Mouse (Mus musculus) myocyte (in vitro differentiated cells): ENCODE measurements at regions not wholly inside any gene's neighbourhood (a gene's known extent, or its start where the extent isn't known, plus 50 kb on each side); places are given as distances from the start of the nearest gene placed in this dataset.

Source experiments
- CEBPB ChIP-seq: IDR thresholded peaks from 2 replicates; pipeline ENCODE4 v1.6.1; 2011; ENCODE audit warnings: mild to moderate bottlenecking, moderate library complexity; ENCODE audit not compliant: poor library complexity, insufficient read depth, severe bottlenecking
- E2F4 ChIP-seq: IDR thresholded peaks from one replicate; pipeline ENCODE4 v1.6.1; 2011; ENCODE audit warnings: mild to moderate bottlenecking, control low read depth, moderate library complexity; ENCODE audit not compliant: insufficient read depth
- MAX ChIP-seq: IDR thresholded peaks from one replicate; pipeline ENCODE4 v1.6.1; 2011; ENCODE audit warnings: low read depth, mild to moderate bottlenecking, control low read depth
- MYOD1 ChIP-seq, 3 experiments: IDR thresholded peaks; one replicate each; pipeline ENCODE4 v1.6.1; 2011; ENCODE audit warnings: control low read depth in 2 of 3, low read depth in 2 of 3, mild to moderate bottlenecking in 2 of 3, moderate library complexity in 1 of 3; ENCODE audit not compliant: insufficient read length in 2 of 3, control insufficient read depth in 1 of 3
- MYOG ChIP-seq, 3 experiments: IDR thresholded peaks; one replicate each; pipeline ENCODE4 v1.6.1; 2011; ENCODE audit warnings: control low read depth in 2 of 3, low read depth in 2 of 3, mild to moderate bottlenecking in 2 of 3; ENCODE audit not compliant: insufficient read length in 2 of 3, control insufficient read depth in 1 of 3, insufficient read depth in 1 of 3
- POLR2A ChIP-seq: IDR thresholded peaks from one replicate; pipeline ENCODE4 v1.6.1; 2011; ENCODE audit warnings: low read depth, mild to moderate bottlenecking, control low read depth, moderate library complexity; ENCODE audit not compliant: insufficient read length
- POLR2AphosphoS2 ChIP-seq: IDR thresholded peaks from one replicate; pipeline ENCODE4 v1.6.1; 2011; ENCODE audit warnings: low read depth, control low read depth; ENCODE audit not compliant: insufficient read length
- REST ChIP-seq: IDR thresholded peaks from one replicate; pipeline ENCODE4 v1.6.1; 2011; ENCODE audit warnings: mild to moderate bottlenecking, control low read depth, moderate library complexity; ENCODE audit not compliant: insufficient read depth, insufficient read length
- TCF12 ChIP-seq: IDR thresholded peaks from one replicate; pipeline ENCODE4 v1.6.1; 2011; ENCODE audit warnings: mild to moderate bottlenecking, control low read depth; ENCODE audit not compliant: poor library complexity, insufficient read depth, severe bottlenecking
- TCF3 ChIP-seq: IDR thresholded peaks from one replicate; pipeline ENCODE4 v1.6.1; 2011; ENCODE audit warnings: low read depth, control low read depth; ENCODE audit not compliant: insufficient read length
- USF1 ChIP-seq: IDR thresholded peaks from one replicate; pipeline ENCODE4 v1.6.1; 2011; ENCODE audit warnings: low read depth, mild to moderate bottlenecking, control low read depth, moderate library complexity

DNA sequence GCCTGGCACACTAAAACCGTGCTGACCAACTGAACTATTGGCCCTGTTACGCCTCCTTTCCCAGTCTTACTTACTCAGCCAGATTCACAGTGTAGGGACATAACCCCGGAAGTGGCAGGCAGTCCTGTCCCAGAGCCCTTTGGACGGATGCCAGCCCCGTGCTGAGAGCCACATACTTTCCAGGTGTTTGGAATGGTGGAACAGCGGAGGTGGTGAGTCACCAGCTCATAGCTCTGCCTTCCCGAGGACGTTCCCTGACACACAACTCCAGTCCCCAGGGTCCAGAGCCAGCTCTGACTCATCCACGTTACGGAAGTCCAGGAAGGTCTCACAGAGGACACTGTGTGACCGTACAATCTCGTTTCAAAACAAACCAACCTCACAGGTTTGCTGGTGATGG, 61.2 kb upstream of the Zfp217 start:
- no peak for TF ChIP-seq MAX
- TF ChIP-seq MYOD1 (IDR thresholded peaks at IDR 0.05; ENCODE audit: control insufficient read depth in 1 of 3, insufficient read length in 2 of 3, low read depth in 2 of 3): no peak
- no peak for TF ChIP-seq REST
- no peak for TF ChIP-seq POLR2AphosphoS2
- no peak for TF ChIP-seq POLR2A
- no peak for TF ChIP-seq TCF3
- TF ChIP-seq E2F4: no peak
- TF ChIP-seq CEBPB: no peak
- TF ChIP-seq MYOG (IDR thresholded peaks at IDR 0.05; ENCODE audit: control insufficient read depth in 1 of 3, insufficient read depth in 1 of 3, insufficient read length in 2 of 3, low read depth in 2 of 3): no peak
- TF ChIP-seq TCF12: no peak
- TF ChIP-seq USF1: no peak
